Mouse (Mus musculus) erythroblast, embryonic 14.5 days (primary cell): Measurements from ENCODE around the gene Shisa7.

Experiments used
- GATA1 ChIP-seq: IDR thresholded peaks from 2 replicates; pipeline ENCODE4 v1.6.1; 2012; ENCODE audit warnings: low read length, inconsistent platforms, mixed read lengths
- TAL1 ChIP-seq: IDR thresholded peaks from 3 replicates; pipeline ENCODE4 v1.6.1; 2012; ENCODE audit warnings: low read length, inconsistent platforms, mixed read lengths

GRCm38 (mm10) chr7:4830476-4830875 lies 14.0 kb downstream of the Shisa7 start:
- TF ChIP-seq GATA1 (no peak), TAL1 (no peak)
